Mouse (Mus musculus) kidney, adult 2 months (tissue): ENCODE measurements at regions not wholly inside any gene's neighbourhood (a gene's known extent, or its start where the extent isn't known, plus 50 kb on each side); places are given as distances from the start of the nearest gene placed in this dataset.

Experiments used
- DNase-seq: peaks from one replicate; pipeline ENCODE4 v3.0.0; 2021
- H3K27ac ChIP-seq: fragments of 200-500 bp; 2 replicates; pipeline ENCODE4 v1.5.1; 2012; ENCODE audit warnings: low read depth, low read length, control low read depth, inconsistent platforms; ENCODE audit not compliant: insufficient read depth
- H3K27me3 ChIP-seq: fragments of 200-500 bp; replicated peaks from 2 replicates; pipeline ENCODE4 v1.6.1; 2012; ENCODE audit warnings: mild to moderate bottlenecking, moderate library complexity, low read length, inconsistent platforms; ENCODE audit not compliant: control insufficient read depth, insufficient read depth
- H3K36me3 ChIP-seq: fragments of 200-500 bp; 2 replicates; pipeline ENCODE4 v1.6.1; 2012; ENCODE audit warnings: mild to moderate bottlenecking, moderate library complexity, low read length, inconsistent platforms; ENCODE audit not compliant: control insufficient read depth, insufficient read depth
- H3K4me1 ChIP-seq: fragments of 200-500 bp; 2 replicates; pipeline ENCODE4 v1.6.1; 2011; ENCODE audit warnings: low read length; ENCODE audit not compliant: control insufficient read depth, insufficient read depth
- H3K4me3 ChIP-seq: fragments of 200-500 bp; 2 replicates; pipeline ENCODE4 v1.5.1; 2011; ENCODE audit warnings: mild to moderate bottlenecking, low read depth, low read length, control low read depth; ENCODE audit not compliant: insufficient read depth
- CTCF ChIP-seq: fragments of 200-500 bp; conservative IDR thresholded peaks from 2 replicates; pipeline ENCODE4 v1.5.1; 2011; ENCODE audit warnings: low read depth, mild to moderate bottlenecking, control low read depth, low read length, moderate library complexity, mixed read lengths; ENCODE audit not compliant: insufficient read depth, insufficient read length
- POLR2A ChIP-seq: fragments of 200-500 bp; IDR thresholded peaks from one replicate; pipeline ENCODE4 v1.6.1; 2011; ENCODE audit warnings: low read depth, low read length, control low read depth
- WGBS: fragments of 180-500 bp; shearing (Covaris S2); methylation state at CpG from one replicate; pipeline ENCODE4 v1.1.7; 2018; 5-methylcytosine and 5-hydroxymethylcytosine counted together

GRCm38 (mm10) chr3:153776738-153777137, 51.8 kb upstream of the St6galnac3 start:
- Histone ChIP-seq H3K4me1 (no peaks in the 10 kb centered on the region), H3K36me3 (no peaks in the 10 kb centered on the region), H3K4me3 (no peak overlapping the region), H3K27me3 (no peaks in the 10 kb centered on the region), H3K27ac (no peak overlapping the region)
- DNase-seq = no peak
- 64% methylated on average over 2 of the region's 2 CpGs for WGBS
- TF ChIP-seq CTCF (no peak), POLR2A (no peak)

DNA sequence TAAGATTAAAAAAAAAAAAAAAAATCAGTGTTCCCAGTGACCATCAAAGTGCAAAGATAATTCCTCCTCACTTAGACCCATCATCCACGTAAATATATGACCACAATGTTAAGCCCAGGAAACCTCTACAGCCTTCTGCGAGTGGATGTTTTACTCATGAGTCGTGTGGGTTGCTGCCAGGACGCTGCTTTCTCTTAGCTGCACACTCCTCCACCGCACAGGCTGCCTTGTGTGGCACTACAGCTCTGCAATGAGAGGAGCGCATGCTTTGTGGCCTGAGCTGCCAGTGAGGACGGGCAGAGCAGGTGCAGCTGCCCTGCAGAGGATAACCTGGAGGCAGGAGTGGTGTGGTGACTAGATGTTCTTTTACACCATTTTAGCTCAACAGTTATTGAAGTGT, 53.4 kb upstream of the St6galnac3 start:
- WGBS = 81% methylated on average over 7 of the region's 7 CpGs

GRCm38 (mm10) chr3:153782467-153782866, 57.5 kb upstream of the St6galnac3 start:
- no peak for DNase-seq
- 58% methylated on average over 5 of the region's 5 CpGs for WGBS
- H3K36me3 ChIP-seq = no peaks in the 10 kb centered on the region

More for the DNA sequence above, 53.4 kb upstream of the St6galnac3 start:
- TF ChIP-seq CTCF (no peak), POLR2A (no peak)
- Histone ChIP-seq H3K36me3 (no peaks in the 10 kb centered on the region), H3K4me3 (no peak overlapping the region), H3K27me3 (no peaks in the 10 kb centered on the region), H3K4me1 (no peaks in the 10 kb centered on the region), H3K27ac (no peak overlapping the region)
- no peak for DNase-seq

DNA sequence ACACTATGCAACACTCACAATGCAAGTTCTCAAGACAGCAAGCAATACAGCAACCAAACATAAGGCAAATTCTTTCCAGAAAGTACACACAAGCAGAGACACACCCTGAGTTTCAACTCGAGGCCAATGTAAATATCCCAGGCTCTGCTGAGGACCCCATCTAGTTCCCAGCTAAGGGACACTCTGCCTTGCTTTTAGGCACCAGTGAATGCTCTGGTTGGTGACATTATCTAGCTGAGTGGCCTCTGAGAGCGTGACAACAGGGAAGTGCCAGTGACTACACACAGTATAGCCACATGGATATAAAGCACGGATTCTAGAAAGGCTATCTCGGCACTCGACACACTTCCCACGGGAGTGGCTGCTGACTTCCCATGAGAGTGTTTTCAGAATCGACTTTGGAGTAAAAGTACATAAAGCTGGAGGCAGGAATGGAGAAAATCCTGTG, 58.3 kb upstream of the St6galnac3 start:
- Histone ChIP-seq H3K4me1 (peaks cover 4% of the 10 kb centered on the region; the same call in 1 of the 2 replicates), H3K27ac (no peak overlapping the region), H3K36me3 (no peaks in the 10 kb centered on the region), H3K4me3 (no peak overlapping the region), H3K27me3 (no peaks in the 10 kb centered on the region)
- DNase-seq = no peak
- 61% methylated on average over 7 of the region's 7 CpGs for WGBS
- TF ChIP-seq POLR2A = no peak
- no peak for TF ChIP-seq CTCF

More at GRCm38 (mm10) chr3:153782467-153782866, 57.5 kb upstream of the St6galnac3 start:
- Histone ChIP-seq H3K27me3 (no peaks in the 10 kb centered on the region), H3K4me3 (no peak overlapping the region), H3K4me1 (peaks cover 4% of the 10 kb centered on the region; the same call in 1 of the 2 replicates), H3K27ac (no peak overlapping the region)
- no peak for TF ChIP-seq POLR2A
- no peak for TF ChIP-seq CTCF

- Histone ChIP-seq H3K4me1 (peaks cover 4% of the 10 kb centered on the region; the same call in 1 of the 2 replicates), H3K4me3 (no peak overlapping the region)
- DNase-seq = no peak
These were observed 59.1 kb upstream of the St6galnac3 start for GRCm38 (mm10) chr3:153783928-153784570.

DNA sequence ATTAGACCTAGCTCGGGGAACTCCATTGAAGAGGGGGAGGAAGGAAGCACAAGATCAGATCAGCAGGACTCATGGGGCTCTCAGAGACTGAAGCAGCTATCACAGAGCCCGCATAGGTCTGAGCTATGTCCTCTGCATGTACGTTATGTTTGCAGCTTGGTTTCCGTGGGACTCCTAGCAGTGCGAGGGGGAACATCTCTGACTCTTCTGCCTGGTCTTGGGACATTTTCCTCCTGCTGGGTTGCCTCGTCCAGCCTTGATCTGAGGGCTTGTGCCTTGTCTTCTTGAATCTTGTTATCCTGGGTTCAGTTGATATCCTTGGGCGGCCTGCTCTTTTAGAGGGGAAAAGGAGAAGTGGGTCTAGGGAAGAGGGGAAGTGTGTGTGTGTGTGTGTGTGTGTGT, 53.6 kb upstream of the Asb17 start:
- Histone ChIP-seq H3K27me3 (no peaks in the 10 kb centered on the region), H3K4me3 (no peak overlapping the region), H3K36me3 (no peaks in the 10 kb centered on the region), H3K4me1 (no peaks in the 10 kb centered on the region), H3K27ac (no peak overlapping the region)
- no peak for DNase-seq
- no peak for TF ChIP-seq POLR2A
- TF ChIP-seq CTCF = no peak
- 92% methylated on average over 7 of the region's 7 CpGs for WGBS

More at GRCm38 (mm10) chr3:153783928-153784570, 59.1 kb upstream of the St6galnac3 start:
- TF ChIP-seq CTCF (no peak), POLR2A (no peak)
- WGBS = 22% methylated on average over 8 of the region's 8 CpGs
- H3K36me3 ChIP-seq = no peaks in the 10 kb centered on the region
- H3K27ac ChIP-seq = no peak overlapping the region
- H3K27me3 ChIP-seq = no peaks in the 10 kb centered on the region

DNA sequence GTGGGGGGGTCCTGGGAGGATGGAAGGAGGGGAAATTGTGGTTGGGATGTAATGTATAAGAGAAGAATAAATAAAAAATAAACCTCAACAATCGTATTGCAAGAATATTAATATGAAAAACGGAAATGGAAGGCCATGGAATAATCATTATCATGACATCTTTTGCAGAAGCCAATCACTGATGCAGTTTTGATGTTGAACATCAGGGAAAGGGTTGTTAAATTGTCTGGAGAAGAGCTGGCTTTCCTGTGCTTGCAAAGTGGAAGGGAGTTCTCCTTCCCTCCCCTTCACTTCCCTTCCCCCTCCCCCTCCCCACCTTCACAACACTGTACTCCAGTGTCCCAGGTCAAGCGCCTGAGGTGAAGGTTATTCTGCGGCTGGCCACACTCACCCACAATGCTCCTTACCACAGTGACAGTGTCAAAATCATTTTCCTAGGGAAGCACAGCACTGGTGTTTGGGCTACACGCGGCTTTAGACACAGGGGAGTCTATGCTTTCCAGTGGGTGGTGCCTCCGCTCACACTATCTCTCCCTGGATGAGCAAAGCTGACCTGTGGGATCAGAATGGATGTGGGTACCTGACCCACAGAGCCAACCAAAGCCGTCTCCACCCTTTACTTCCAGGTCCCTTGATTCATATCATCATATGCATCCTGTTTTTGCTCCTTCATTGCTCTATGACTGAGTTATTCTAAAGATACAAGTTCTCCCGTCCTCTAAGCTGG, 53.0 kb upstream of the Asb17 start:
- no peaks in the 10 kb centered on the region for H3K4me1 ChIP-seq
- WGBS = 82% methylated on average over 9 of the region's 9 CpGs
- H3K27me3 ChIP-seq = no peaks in the 10 kb centered on the region
- TF ChIP-seq CTCF (no peak), POLR2A (no peak)
- no peak for DNase-seq
- H3K36me3 ChIP-seq = no peaks in the 10 kb centered on the region
- H3K4me3 ChIP-seq = no peak overlapping the region
- H3K27ac ChIP-seq = no peak overlapping the region
